Mouse (Mus musculus): ENCODE results near the gene Olfr102. TPM values are rescaled to one million over a fixed set of nuclear protein-coding genes. Genes with fewer than 3 reads are reported as not detected.

Olfr102 gene
- polyA plus RNA-seq (2015; fragmentation: Nextera tagmentation; extraction: Ambion mirVana), result not detected in 2 replicates

DNA sequence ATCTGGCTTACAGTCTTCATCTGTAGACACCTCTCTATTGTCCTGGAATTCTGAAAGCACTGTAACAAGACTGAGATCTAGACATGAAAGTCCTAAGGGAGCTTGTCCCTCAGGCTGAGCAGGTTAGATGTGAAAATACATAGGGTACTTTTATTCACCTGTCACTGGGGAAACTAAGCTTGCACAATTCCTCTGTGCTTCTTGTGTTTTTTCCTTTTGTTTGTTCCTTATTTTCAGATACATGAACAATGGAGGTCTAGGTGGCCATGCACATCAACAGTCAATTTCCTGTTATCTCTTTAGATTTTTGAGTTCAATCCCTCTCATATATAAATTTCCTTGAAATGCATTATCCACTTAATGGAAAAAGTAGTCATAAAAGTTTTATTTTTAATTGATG is at the start of gene Olfr102:
Olfr102 (minus strand) TSS at position 101 of the 400 bp plus-strand sequence.
- Histone ChIP-seq H3K9ac (no peak within 1 kb of the TSS), H3K27ac (replicated peaks) (no peak within 1 kb of the TSS), H3K4me1 (replicated peaks) (no peaks in the 10 kb centered on the region), H3K9me3 (replicated peaks) (no peaks in the 10 kb centered on the region), H3K4me3 (replicated peaks) (no peak within 1 kb of the TSS), H3K36me3 (replicated peaks) (no peaks in the 10 kb centered on the region), H3K4me2 (no peak within 1 kb of the TSS), H3K27me3 (no peaks in the 10 kb centered on the region)
- ATAC-seq (ENCODE audit: insufficient read depth), result no peak

DNA sequence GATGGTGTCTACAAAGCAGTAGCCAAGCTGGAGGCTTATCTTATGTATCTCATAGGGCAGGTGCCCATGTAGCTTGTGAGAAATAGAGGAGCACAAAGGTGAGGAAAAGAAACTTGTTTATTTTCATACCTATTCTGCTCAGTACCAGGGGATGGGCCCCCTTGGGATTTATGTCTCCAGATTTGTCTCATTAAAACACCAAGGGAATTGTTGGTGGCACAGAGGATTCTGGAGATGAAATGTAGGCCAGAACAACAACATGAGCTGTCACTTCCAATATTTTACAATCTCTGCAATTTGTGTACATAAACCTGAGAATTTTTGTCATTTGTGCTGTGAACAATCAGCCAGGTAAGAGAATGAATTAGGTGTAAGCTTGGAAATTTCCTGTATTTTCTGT is 42.4 kb upstream of the Olfr102 start, which contains the start of gene Olfr104-ps:
Olfr104-ps (plus strand) TSS at position 301 of the 400 bp plus-strand sequence.
- Histone ChIP-seq H3K4me1 (replicated peaks) (no peaks in the 10 kb centered on the region), H3K9ac (no peak within 1 kb of the TSS), H3K9me3 (replicated peaks) (no peaks in the 10 kb centered on the region), H3K27ac (replicated peaks) (no peak within 1 kb of the TSS), H3K36me3 (replicated peaks) (no peaks in the 10 kb centered on the region), H3K4me2 (no peak within 1 kb of the TSS), H3K27me3 (no peaks in the 10 kb centered on the region), H3K4me3 (replicated peaks) (no peak within 1 kb of the TSS)
- ATAC-seq (ENCODE audit: insufficient read depth), result no peak

DNA sequence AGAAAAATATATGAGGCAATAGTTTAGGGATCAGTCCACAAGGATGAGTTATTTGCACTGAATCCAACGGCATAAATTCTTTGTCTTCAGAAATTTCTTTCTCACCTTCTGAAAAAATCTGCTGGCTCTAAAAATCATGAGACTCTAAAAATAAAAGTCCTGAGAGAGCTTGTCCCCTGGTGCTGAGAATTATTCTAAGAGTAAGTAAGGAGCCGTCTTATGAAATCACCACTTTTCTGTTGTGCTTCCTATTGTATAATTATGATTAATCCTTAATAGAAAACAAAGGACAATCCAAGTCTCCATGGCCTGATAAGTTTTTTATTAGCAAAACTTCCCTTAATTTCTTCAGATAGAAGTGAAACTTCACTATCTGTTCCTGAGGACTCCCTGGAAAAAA is 22.7 kb upstream of the Olfr102 start, which contains the start of gene Olfr103:
Olfr103 (minus strand) TSS at position 101 of the 400 bp plus-strand sequence.
- H3K27ac ChIP-seq (replicated peaks), result no peak within 1 kb of the TSS
- H3K36me3 ChIP-seq (replicated peaks), result no peaks in the 10 kb centered on the region
- no peak within 1 kb of the TSS for H3K4me3 ChIP-seq (replicated peaks)
- H3K4me2 ChIP-seq, result no peak within 1 kb of the TSS
- 67% methylated on average over 2 of the region's 2 CpGs for WGBS (ENCODE audit: insufficient replicate concordance)
- no peak within 1 kb of the TSS for H3K9ac ChIP-seq
- no peaks in the 10 kb centered on the region for H3K27me3 ChIP-seq
- ATAC-seq (ENCODE audit: insufficient read depth), result no peak
- no peaks in the 10 kb centered on the region for H3K4me1 ChIP-seq (replicated peaks)
- no peaks in the 10 kb centered on the region for H3K9me3 ChIP-seq (replicated peaks)

DNA sequence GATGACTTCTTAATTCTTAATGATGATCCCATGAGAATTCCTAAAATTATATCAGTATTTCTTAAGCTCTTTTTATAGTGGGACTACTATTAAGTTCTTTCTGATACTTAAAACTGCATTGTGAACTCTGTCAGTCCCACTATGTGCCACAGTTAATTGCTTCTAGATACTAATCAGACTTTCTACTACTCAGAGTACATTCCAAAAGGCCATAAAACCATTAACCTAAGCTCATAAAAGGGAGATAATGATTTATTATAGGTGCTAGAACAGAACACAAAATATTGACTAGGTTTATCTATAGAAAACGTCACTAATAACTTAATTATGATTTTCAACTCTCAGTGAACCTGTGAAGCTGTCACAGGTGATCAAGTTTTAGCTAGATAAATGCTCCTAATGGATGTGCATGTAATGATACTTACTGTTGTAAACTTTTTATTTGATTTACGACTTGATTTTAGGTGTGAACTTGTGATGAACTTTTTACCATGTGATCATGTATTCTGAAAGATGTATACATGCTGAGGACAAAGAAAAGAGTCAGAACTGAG is 6.6 kb downstream of the Olfr102 start:
- H3K4me1 ChIP-seq (replicated peaks), result no peaks in the 10 kb centered on the region
- no peak overlapping the region for H3K4me2 ChIP-seq
- H3K27ac ChIP-seq (replicated peaks), result no peak overlapping the region
- H3K27me3 ChIP-seq, result no peaks in the 10 kb centered on the region
- ATAC-seq (ENCODE audit: insufficient read depth), result no peak
- no peak overlapping the region for H3K4me3 ChIP-seq (replicated peaks)
- 23% methylated on average over 2 of the region's 2 CpGs for WGBS (ENCODE audit: insufficient replicate concordance)
- H3K9me3 ChIP-seq (replicated peaks), result no peaks in the 10 kb centered on the region
- no peaks in the 10 kb centered on the region for H3K36me3 ChIP-seq (replicated peaks)
- no peak overlapping the region for H3K9ac ChIP-seq

DNA sequence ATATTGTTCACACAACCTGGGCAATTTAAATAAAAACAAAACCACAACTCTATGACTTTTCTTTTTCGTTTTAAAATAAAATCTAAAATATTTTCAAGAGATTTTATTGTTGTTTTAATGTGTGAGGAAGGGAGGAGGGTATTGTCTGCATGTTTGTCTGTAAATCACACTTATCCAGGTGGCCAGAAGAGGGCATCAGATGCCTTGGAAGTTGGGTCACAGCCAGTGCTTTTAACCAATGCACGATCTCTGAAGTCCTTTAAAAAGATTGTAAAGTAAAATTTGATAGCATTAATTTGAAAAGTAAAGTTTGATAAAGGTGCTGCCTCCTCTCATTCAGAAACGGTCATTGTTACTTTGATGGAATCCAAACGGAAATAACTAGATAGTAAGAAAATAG is 8.4 kb downstream of the Olfr102 start:
- 31% methylated on average over 4 of the region's 4 CpGs for WGBS (ENCODE audit: insufficient replicate concordance)
- Histone ChIP-seq H3K4me2 (no peak overlapping the region), H3K36me3 (replicated peaks) (no peaks in the 10 kb centered on the region), H3K9me3 (replicated peaks) (no peaks in the 10 kb centered on the region), H3K9ac (no peak overlapping the region), H3K27ac (replicated peaks) (no peak overlapping the region), H3K4me1 (replicated peaks) (no peaks in the 10 kb centered on the region), H3K27me3 (no peaks in the 10 kb centered on the region), H3K4me3 (replicated peaks) (no peak overlapping the region)
- ATAC-seq (ENCODE audit: insufficient read depth), result no peak

DNA sequence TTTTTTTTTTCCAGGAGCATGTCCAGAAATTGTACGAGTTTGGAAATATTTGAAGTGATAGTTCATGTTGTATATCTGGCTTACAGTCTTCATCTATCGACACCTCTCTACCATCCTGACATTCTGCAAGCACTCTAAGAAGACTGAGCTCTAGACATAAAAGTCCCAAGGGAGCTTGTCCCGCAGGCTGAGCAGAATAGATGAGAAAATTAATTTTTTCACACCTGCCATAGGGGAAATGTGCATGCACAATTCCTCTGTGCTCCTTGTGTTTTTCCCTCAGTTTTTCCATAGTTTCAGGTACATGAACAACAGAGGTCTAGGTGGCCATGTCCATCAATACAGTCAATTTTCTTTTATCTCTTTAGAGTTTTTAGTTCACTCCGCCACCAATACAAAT is 12.6 kb downstream of the Olfr102 start, which contains the start of gene Olfr101:
Olfr101 (minus strand) TSS at position 101 of the 400 bp plus-strand sequence.
- H3K36me3 ChIP-seq (replicated peaks), result no peaks in the 10 kb centered on the region
- no peaks in the 10 kb centered on the region for H3K9me3 ChIP-seq (replicated peaks)
- H3K9ac ChIP-seq, result no peak within 1 kb of the TSS
- H3K27me3 ChIP-seq, result no peaks in the 10 kb centered on the region
- H3K4me1 ChIP-seq (replicated peaks), result no peaks in the 10 kb centered on the region
- no peak for ATAC-seq (ENCODE audit: insufficient read depth)
- 63% methylated on average over 4 of the region's 4 CpGs for WGBS (ENCODE audit: insufficient replicate concordance)
- H3K4me3 ChIP-seq (replicated peaks), result no peak within 1 kb of the TSS
- no peak within 1 kb of the TSS for H3K27ac ChIP-seq (replicated peaks)
- no peak within 1 kb of the TSS for H3K4me2 ChIP-seq

DNA sequence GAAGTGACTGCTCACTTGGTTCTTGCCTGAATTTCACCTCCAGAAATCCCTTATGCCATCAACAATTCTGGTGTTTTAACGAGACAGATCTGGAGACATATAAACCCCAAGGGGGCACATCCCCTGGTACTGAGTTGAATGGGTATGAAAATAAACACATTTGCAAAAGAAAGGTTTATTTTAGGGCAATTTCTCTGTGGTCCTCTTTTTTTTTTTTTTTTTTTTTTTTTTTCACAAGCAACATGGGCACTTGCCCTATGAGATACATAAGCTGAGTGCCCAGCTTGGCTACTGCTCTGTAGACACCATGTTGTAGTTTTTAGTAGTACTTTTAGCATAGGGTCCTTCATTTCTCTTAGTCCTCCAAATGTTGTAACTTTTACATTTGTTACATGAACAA is 33.5 kb downstream of the Olfr102 start, which contains the start of gene Olfr99:
Olfr99 (minus strand) TSS at position 101 of the 400 bp plus-strand sequence.
- Histone ChIP-seq H3K9me3 (replicated peaks) (no peaks in the 10 kb centered on the region), H3K9ac (no peak within 1 kb of the TSS), H3K27me3 (no peaks in the 10 kb centered on the region), H3K36me3 (replicated peaks) (no peaks in the 10 kb centered on the region), H3K4me2 (no peak within 1 kb of the TSS), H3K27ac (replicated peaks) (no peak within 1 kb of the TSS), H3K4me1 (replicated peaks) (no peaks in the 10 kb centered on the region), H3K4me3 (replicated peaks) (no peak within 1 kb of the TSS)
- 65% methylated on average over 1 of the region's 1 CpGs for WGBS (ENCODE audit: insufficient replicate concordance)
- no peak for ATAC-seq (ENCODE audit: insufficient read depth)

DNA sequence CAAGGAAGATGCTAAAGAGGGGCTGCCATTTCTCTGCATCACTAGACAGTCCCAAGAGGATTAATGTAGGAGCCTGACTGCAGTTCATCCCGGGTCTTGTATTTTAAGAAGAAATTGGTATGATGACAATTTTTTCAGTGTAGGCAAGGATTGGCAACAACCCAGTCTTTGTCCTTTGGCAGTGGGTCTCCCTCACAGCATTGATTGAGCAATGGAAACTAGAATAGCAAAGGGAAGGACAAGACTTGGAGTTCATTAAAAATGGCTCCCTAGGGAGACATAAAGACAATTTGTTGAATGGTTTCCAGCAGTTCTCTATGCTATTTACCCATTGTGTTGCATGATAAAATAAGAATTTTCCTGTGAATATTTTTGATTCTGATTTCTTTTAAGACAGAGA is 36.5 kb downstream of the Olfr102 start:
- no peak overlapping the region for H3K9ac ChIP-seq
- no peaks in the 10 kb centered on the region for H3K9me3 ChIP-seq (replicated peaks)
- no peaks in the 10 kb centered on the region for H3K27me3 ChIP-seq
- no peak overlapping the region for H3K4me3 ChIP-seq (replicated peaks)
- no peak overlapping the region for H3K4me2 ChIP-seq
- H3K27ac ChIP-seq (replicated peaks), result no peak overlapping the region
- no peaks in the 10 kb centered on the region for H3K4me1 ChIP-seq (replicated peaks)
- no peaks in the 10 kb centered on the region for H3K36me3 ChIP-seq (replicated peaks)
- no peak for ATAC-seq (ENCODE audit: insufficient read depth)
- 64% methylated on average over 1 of the region's 1 CpGs for WGBS (ENCODE audit: insufficient replicate concordance)

DNA sequence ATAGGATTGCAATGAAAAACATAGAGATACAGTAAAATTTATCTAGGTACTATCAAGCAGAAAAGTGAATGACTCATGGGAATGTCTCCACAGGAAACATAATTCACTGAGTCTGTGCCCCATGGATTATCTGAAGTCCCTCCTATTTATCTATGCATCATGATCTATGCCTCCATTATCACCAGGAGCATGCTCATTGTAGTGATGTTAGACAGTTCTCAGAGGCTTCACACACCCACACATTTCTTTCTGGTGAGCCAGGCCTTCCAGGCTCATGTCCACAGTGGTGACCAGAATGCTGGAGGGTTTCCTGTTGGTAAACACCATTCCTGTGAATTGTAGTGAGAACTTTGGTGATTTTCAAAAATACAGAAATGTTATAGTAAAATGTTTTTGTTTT is 40.3 kb downstream of the Olfr102 start:
- Histone ChIP-seq H3K9me3 (replicated peaks) (no peaks in the 10 kb centered on the region), H3K27ac (replicated peaks) (no peak overlapping the region), H3K4me2 (no peak overlapping the region), H3K27me3 (no peaks in the 10 kb centered on the region), H3K36me3 (replicated peaks) (no peaks in the 10 kb centered on the region), H3K4me3 (replicated peaks) (no peak overlapping the region), H3K9ac (no peak overlapping the region), H3K4me1 (replicated peaks) (no peaks in the 10 kb centered on the region)
- no peak for ATAC-seq (ENCODE audit: insufficient read depth)

DNA sequence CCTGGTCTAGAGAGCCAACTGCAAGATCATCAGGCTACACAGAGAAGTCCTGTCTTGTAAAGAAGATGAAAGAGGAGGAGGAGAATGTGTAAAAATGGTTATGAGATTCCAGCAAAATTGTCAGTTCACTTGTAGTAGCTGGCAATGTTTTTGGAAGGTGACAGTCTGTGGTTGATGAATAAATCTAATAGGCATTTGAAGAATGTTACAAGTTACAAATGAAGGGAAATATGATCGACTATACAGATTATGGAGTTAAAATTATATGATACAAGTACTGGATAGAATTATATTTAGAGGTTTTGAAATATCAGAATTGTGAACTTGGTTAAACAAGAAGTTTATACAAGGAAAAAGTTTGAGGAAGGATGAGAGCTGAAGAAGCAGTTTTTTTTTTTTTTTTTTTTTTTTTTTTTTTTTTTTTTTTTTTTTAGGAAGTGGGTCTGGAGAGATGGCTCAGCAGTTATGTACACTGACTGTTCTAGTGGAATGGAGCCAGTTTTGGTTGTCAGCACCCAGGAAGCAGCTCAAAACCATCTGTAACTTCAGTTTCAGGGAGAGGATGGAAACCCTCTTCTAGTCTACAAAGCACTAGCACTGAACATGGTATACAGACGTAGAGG is 41.1 kb downstream of the Olfr102 start:
- H3K27ac ChIP-seq (replicated peaks), result no peak overlapping the region
- no peak overlapping the region for H3K4me2 ChIP-seq
- no peak for ATAC-seq (ENCODE audit: insufficient read depth)
- H3K9me3 ChIP-seq (replicated peaks), result no peaks in the 10 kb centered on the region
- no peaks in the 10 kb centered on the region; the same call in 1 of the 2 replicates for H3K4me1 ChIP-seq (replicated peaks)
- no peaks in the 10 kb centered on the region for H3K36me3 ChIP-seq (replicated peaks)
- no peak overlapping the region for H3K4me3 ChIP-seq (replicated peaks)
- no peak overlapping the region for H3K9ac ChIP-seq
- H3K27me3 ChIP-seq, result no peaks in the 10 kb centered on the region
- 55% methylated on average over 2 of the region's 2 CpGs for WGBS (ENCODE audit: insufficient replicate concordance)

DNA sequence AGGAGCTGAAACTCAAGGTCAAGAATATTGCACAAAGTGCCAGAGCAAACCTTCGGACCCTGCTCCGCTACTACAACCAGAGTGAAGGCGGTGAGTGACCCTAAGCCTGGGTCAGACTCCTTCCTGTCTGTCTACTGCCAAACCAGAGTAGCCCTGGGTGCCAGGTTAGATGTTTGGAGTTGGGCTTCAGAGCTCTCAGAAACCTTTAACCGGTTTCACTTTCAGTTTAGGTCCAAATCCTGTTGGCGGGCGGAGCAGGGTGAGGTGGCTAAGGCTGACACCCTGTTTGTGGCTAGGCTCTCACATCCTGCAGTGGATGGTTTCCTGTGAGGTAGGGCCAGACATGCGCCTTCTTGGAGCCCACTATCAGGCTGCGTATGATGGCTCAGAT is 46.2 kb downstream of the Olfr102 start:
- peak; percentile 40; the same call in 1 of the 2 replicates for ATAC-seq (ENCODE audit: insufficient read depth)
- no peaks in the 10 kb centered on the region for H3K36me3 ChIP-seq (replicated peaks)
- peak overlapping the region; percentile 77 for H3K4me2 ChIP-seq
- H3K27me3 ChIP-seq, result no peaks in the 10 kb centered on the region
- no peak overlapping the region for H3K27ac ChIP-seq (replicated peaks)
- WGBS (ENCODE audit: insufficient replicate concordance), result 15% methylated on average over 8 of the region's 8 CpGs
- no peaks in the 10 kb centered on the region; the same call in 1 of the 2 replicates for H3K4me1 ChIP-seq (replicated peaks)
- no peaks in the 10 kb centered on the region for H3K9me3 ChIP-seq (replicated peaks)
- H3K4me3 ChIP-seq (replicated peaks), result peak overlapping the region; percentile 61
- H3K9ac ChIP-seq, result no peak overlapping the region
